Mouse (Mus musculus) retina, embryonic 14.5 days (tissue): ENCODE data around the gene Grm4.
"Not testable (repeated sequence)": the region's sequence is repeated elsewhere in the genome, so short reads cannot be mapped to it uniquely, and the experiment has no call there.

Experiments used
- DNase-seq: peaks from one replicate; pipeline ENCODE4 v3.0.0-alpha.2; 2015; ENCODE audit warnings: low spot score

Grm4 gene

GRCm38 (mm10) chr17:27392918-27393317 lies 128.3 kb downstream of the Grm4 start:
- DNase-seq, result peak; percentile 71

- DNase-seq, result no peak
These were observed 131.2 kb downstream of the Grm4 start for GRCm38 (mm10) chr17:27390019-27390418.

GRCm38 (mm10) chr17:27389221-27390000 lies 131.8 kb downstream of the Grm4 start:
- DNase-seq, result peak; percentile 43

GRCm38 (mm10) chr17:27386438-27386837 lies 134.8 kb downstream of the Grm4 start:
- DNase-seq, result no peak

GRCm38 (mm10) chr17:27385513-27386261 lies 135.5 kb downstream of the Grm4 start:
- DNase-seq, result no peak

GRCm38 (mm10) chr17:27382916-27383315 lies 138.3 kb downstream of the Grm4 start:
- no peak for DNase-seq

GRCm38 (mm10) chr17:27380911-27381459 lies 140.2 kb downstream of the Grm4 start:
- DNase-seq, result not testable (repeated sequence)

- DNase-seq, result no peak
These were observed 142.2 kb downstream of the Grm4 start for GRCm38 (mm10) chr17:27378977-27379376.

- no peak for DNase-seq
These were observed 144.1 kb downstream of the Grm4 start for GRCm38 (mm10) chr17:27377151-27377550.

- no peak for DNase-seq
These were observed 145.7 kb downstream of the Grm4 start for GRCm38 (mm10) chr17:27375551-27375950.
